Comparison of ENCODE assay signal across 19 mouse cellular contexts in the genomic region with DNA sequence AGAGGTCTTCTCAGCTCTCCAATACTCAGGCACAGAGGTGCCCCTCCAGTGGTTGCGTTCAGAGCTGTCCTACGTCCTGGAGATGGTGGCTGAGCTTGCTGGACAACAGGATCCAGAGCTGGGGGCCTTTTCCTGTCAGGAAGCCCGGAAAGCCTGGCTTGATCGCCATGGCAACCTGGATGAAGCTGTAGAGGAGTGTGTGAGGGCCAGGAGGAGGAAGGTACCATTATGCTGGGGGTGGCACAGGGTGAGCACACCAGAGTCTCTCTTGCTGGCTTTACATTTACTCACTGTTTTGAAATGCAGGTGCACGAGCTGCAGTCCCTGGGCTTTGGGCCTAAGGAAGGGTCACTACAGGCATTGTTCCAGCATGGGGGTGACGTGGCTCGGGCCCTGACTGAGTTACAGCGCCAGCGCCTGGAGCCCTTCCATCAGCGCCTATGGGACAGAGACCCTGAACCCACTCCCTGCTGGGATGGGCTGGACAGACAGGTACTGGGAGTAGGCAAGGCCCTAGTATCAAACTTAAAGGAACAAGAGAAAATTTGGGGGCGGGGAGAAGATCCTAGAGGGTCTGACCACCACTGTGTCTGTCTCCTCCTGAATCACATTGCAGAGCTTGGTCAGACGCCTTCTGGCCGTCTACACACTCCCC. TPM values are rescaled to one million over a fixed set of nuclear protein-coding genes. Genes with fewer than 3 reads are reported as not detected.
DNase-seq lines count a peak whose midpoint lies in the region; ATAC-seq lines count a peak whose summit lies in the region.
"Had no signal": no experiment of that assay in that cellular context is flagged by ENCODE, and none has a peak within 500 bp of the region (broad histone marks: within the 10 kb centered on the region; RNA-seq: fewer than 3 reads in every experiment).

No protein-coding gene starts in this region.

- H3K27me3 ChIP-seq in kidney, embryonic 16.5 days (ENCODE audit: insufficient read depth, low read length), result no peaks in the 10 kb centered on the region
- H3K27me3 ChIP-seq in midbrain, embryonic 11.5 days (ENCODE audit: control insufficient read depth, insufficient read depth, low read length), result no peaks in the 10 kb centered on the region
- H3K27me3 ChIP-seq in midbrain, embryonic 14.5 days (ENCODE audit: control insufficient read depth, insufficient read depth, low read length), result no peaks in the 10 kb centered on the region
- H3K27me3 ChIP-seq: heart, embryonic 13.5 days; hindbrain, embryonic 13.5 days; limb, embryonic 13.5 days; midbrain, embryonic 13.5 days had no signal

- H3K4me2 ChIP-seq in kidney, embryonic 16.5 days (replicated peaks; ENCODE audit: low read depth, low read length), result no peak overlapping the region
- H3K4me2 ChIP-seq in midbrain, embryonic 11.5 days, result no peak overlapping the region
- H3K4me2 ChIP-seq in midbrain, embryonic 14.5 days (ENCODE audit: low read length), result no peak overlapping the region
- H3K4me2 ChIP-seq: heart, embryonic 13.5 days; hindbrain, embryonic 13.5 days; limb, embryonic 13.5 days; midbrain, embryonic 13.5 days had no signal

- peaks cover 58% of the 10 kb centered on the region for H3K36me3 ChIP-seq in kidney, embryonic 16.5 days (ENCODE audit: insufficient read depth, low read length)
- peaks cover 26% of the 10 kb centered on the region for H3K36me3 ChIP-seq in midbrain, embryonic 11.5 days (ENCODE audit: control insufficient read depth, insufficient read depth, low read length)
- H3K36me3 ChIP-seq in midbrain, embryonic 14.5 days (ENCODE audit: control insufficient read depth, insufficient read depth, low read length), result peaks cover 65% of the 10 kb centered on the region

- peak; percentile 90 for DNase-seq in heart, adult 11 months
- DNase-seq in heart, adult 8-10 months (ENCODE audit: low spot score), result no peak
- peak; percentile 56 for DNase-seq in kidney, postnatal 14 days
- DNase-seq in midbrain, embryonic 11.5 days (ENCODE audit: low spot score, missing footprints), result peak; percentile 66
- DNase-seq in midbrain, embryonic 14.5 days, result no peak
- DNase-seq in layer of hippocampus, postnatal 10 days (ENCODE audit: low spot score in 2 of 2), result peak; percentile 45 to 58
- no peak for DNase-seq in gastrocnemius, postnatal 36 days
- DNase-seq: cerebellum, adult 11 months; embryo, embryonic 11 days; gastrocnemius, postnatal 10 days; kidney, adult 11 months; liver, postnatal 0 days; lung, postnatal 4 days had no signal

- no peaks in the 10 kb centered on the region for H3K9me3 ChIP-seq in kidney, embryonic 16.5 days (ENCODE audit: low read length)
- no peaks in the 10 kb centered on the region for H3K9me3 ChIP-seq in midbrain, embryonic 11.5 days (ENCODE audit: control insufficient read depth, low read length)
- no peaks in the 10 kb centered on the region for H3K9me3 ChIP-seq in midbrain, embryonic 14.5 days (ENCODE audit: control insufficient read depth, low read length)
- H3K9me3 ChIP-seq: heart, embryonic 13.5 days; hindbrain, embryonic 13.5 days; limb, embryonic 13.5 days; midbrain, embryonic 13.5 days had no signal

- 83% methylated on average over 13 of the region's 13 CpGs for WGBS in kidney, embryonic 16.5 days
- WGBS in midbrain, embryonic 11.5 days, result 78% methylated on average over 13 of the region's 13 CpGs
- 70% methylated on average over 13 of the region's 13 CpGs for WGBS in midbrain, embryonic 14.5 days

- H3K9ac ChIP-seq in kidney, embryonic 16.5 days (replicated peaks; ENCODE audit: low read length), result no peak overlapping the region
- no peak overlapping the region for H3K9ac ChIP-seq in midbrain, embryonic 11.5 days (ENCODE audit: low read length)
- no peak overlapping the region for H3K9ac ChIP-seq in midbrain, embryonic 14.5 days (replicated peaks; ENCODE audit: low read length)
- H3K9ac ChIP-seq: heart, embryonic 13.5 days; hindbrain, embryonic 13.5 days; limb, embryonic 13.5 days; liver, postnatal 0 days; midbrain, embryonic 13.5 days had no signal

- ATAC-seq in kidney, embryonic 16.5 days (ENCODE audit: low FRiP score, low TSS enrichment), result no peak
- ATAC-seq in midbrain, embryonic 11.5 days (ENCODE audit: low FRiP score), result no peak
- no peak for ATAC-seq in midbrain, embryonic 14.5 days (ENCODE audit: low FRiP score, low TSS enrichment)
- ATAC-seq: liver, postnatal 0 days; midbrain, embryonic 13.5 days had no signal

- H3K4me3 ChIP-seq in kidney, embryonic 16.5 days (ENCODE audit: low read length), result no peak overlapping the region
- no peak overlapping the region for H3K4me3 ChIP-seq in midbrain, embryonic 11.5 days (ENCODE audit: low read depth, low read length)
- no peak overlapping the region for H3K4me3 ChIP-seq in midbrain, embryonic 14.5 days (replicated peaks; ENCODE audit: low read depth, low read length)
- H3K4me3 ChIP-seq: heart, embryonic 13.5 days; hindbrain, embryonic 13.5 days; left cerebral cortex, adult 2 months; limb, embryonic 13.5 days; midbrain, embryonic 13.5 days had no signal

- intact Hi-C loops in gastrocnemius, postnatal 36 days (cut with DNase I), result no loop called here

- H3K27ac ChIP-seq in kidney, embryonic 16.5 days (ENCODE audit: low read length), result no peak overlapping the region
- no peak overlapping the region for H3K27ac ChIP-seq in midbrain, embryonic 11.5 days (ENCODE audit: low read depth, low read length)
- no peak overlapping the region for H3K27ac ChIP-seq in midbrain, embryonic 14.5 days (replicated peaks; ENCODE audit: low read depth, low read length)
- H3K27ac ChIP-seq: hindbrain, embryonic 13.5 days; left cerebral cortex, adult 2 months; limb, embryonic 13.5 days; midbrain, embryonic 13.5 days had no signal

- peaks cover 12% of the 10 kb centered on the region for H3K4me1 ChIP-seq in kidney, embryonic 16.5 days (ENCODE audit: insufficient read depth, low read length)
- H3K4me1 ChIP-seq in midbrain, embryonic 11.5 days (ENCODE audit: control insufficient read depth, insufficient read depth, low read length), result peaks cover 9% of the 10 kb centered on the region
- H3K4me1 ChIP-seq in midbrain, embryonic 14.5 days (ENCODE audit: control insufficient read depth, insufficient read depth, low read length), result peaks cover 11% of the 10 kb centered on the region

RNA-seq across cellular contexts. Expression of a gene that starts 4.7 kb away (rescaled TPM):
- total RNA-seq in heart, adult 8-10 months (2022), result 10 to 100 TPM; 23.9 to 29.1 (median 26.9) TPM
- polyA plus RNA-seq in kidney, embryonic 16.5 days (2015; fragmentation: Nextera tagmentation; extraction: Ambion mirVana), result 21.3 and 26.2 TPM in 2 replicates
- 8.2 and 9.8 TPM in 2 replicates for polyA plus RNA-seq in midbrain, embryonic 11.5 days (2014; fragmentation: Nextera tagmentation; extraction: Ambion mirVana)
- polyA plus RNA-seq in midbrain, embryonic 14.5 days (2014; fragmentation: Nextera tagmentation; extraction: Ambion mirVana), result 15.6 and 17.1 TPM in 2 replicates
- total RNA-seq in layer of hippocampus, postnatal 10 days (2021), result 10 to 100 TPM; 35.6 to 37.2 TPM
- 10 to 100 TPM; 18.8 to 19.6 TPM for total RNA-seq in gastrocnemius, postnatal 36 days (2021)

RNA-seq across cellular contexts. Expression of a gene that starts 5.2 kb away (rescaled TPM):
- total RNA-seq in heart, adult 8-10 months (2022), result 100 to 1,000 TPM in 3 of 4 experiments, 10 to 100 TPM in 1; 92.6 to 112 (median 108) TPM
- polyA plus RNA-seq in kidney, embryonic 16.5 days (2015; fragmentation: Nextera tagmentation; extraction: Ambion mirVana), result 207 and 226 TPM in 2 replicates
- polyA plus RNA-seq in midbrain, embryonic 11.5 days (2014; fragmentation: Nextera tagmentation; extraction: Ambion mirVana), result 189 and 202 TPM in 2 replicates
- polyA plus RNA-seq in midbrain, embryonic 14.5 days (2014; fragmentation: Nextera tagmentation; extraction: Ambion mirVana), result 165 and 182 TPM in 2 replicates
- 10 to 100 TPM; 54.0 to 62.7 TPM for total RNA-seq in layer of hippocampus, postnatal 10 days (2021)
- total RNA-seq in gastrocnemius, postnatal 36 days (2021), result 10 to 100 TPM; 55.2 to 59.5 TPM

RNA-seq across cellular contexts. Expression of a gene that starts 7.2 kb away (rescaled TPM):
- total RNA-seq in heart, adult 8-10 months (2022), result 1 to 10 TPM; 7.2 to 8.9 (median 8.4) TPM
- polyA plus RNA-seq in kidney, embryonic 16.5 days (2015; fragmentation: Nextera tagmentation; extraction: Ambion mirVana), result 16.8 and 17.7 TPM in 2 replicates
- 5.8 and 6.3 TPM in 2 replicates for polyA plus RNA-seq in midbrain, embryonic 11.5 days (2014; fragmentation: Nextera tagmentation; extraction: Ambion mirVana)
- polyA plus RNA-seq in midbrain, embryonic 14.5 days (2014; fragmentation: Nextera tagmentation; extraction: Ambion mirVana), result 7.2 and 11.5 TPM in 2 replicates
- total RNA-seq in layer of hippocampus, postnatal 10 days (2021), result 10 to 100 TPM; 11.1 to 13.0 TPM
- 1 to 10 TPM; 4.1 to 4.6 TPM for total RNA-seq in gastrocnemius, postnatal 36 days (2021)

RNA-seq across cellular contexts. Expression of a gene that starts 11.1 kb away (rescaled TPM):
- total RNA-seq in heart, adult 8-10 months (2022), result 10 to 100 TPM; 65.0 to 75.0 (median 68.2) TPM
- polyA plus RNA-seq in kidney, embryonic 16.5 days (2015; fragmentation: Nextera tagmentation; extraction: Ambion mirVana), result 9.3 and 9.5 TPM in 2 replicates
- 8.1 and 8.4 TPM in 2 replicates for polyA plus RNA-seq in midbrain, embryonic 11.5 days (2014; fragmentation: Nextera tagmentation; extraction: Ambion mirVana)
- 17.3 and 32.8 TPM in 2 replicates for polyA plus RNA-seq in midbrain, embryonic 14.5 days (2014; fragmentation: Nextera tagmentation; extraction: Ambion mirVana)
- total RNA-seq in layer of hippocampus, postnatal 10 days (2021), result 10 to 100 TPM; 50.2 to 54.6 TPM
- total RNA-seq in gastrocnemius, postnatal 36 days (2021), result 10 to 100 TPM; 29.6 to 34.6 TPM

RNA-seq across cellular contexts. Expression of a gene that starts 18.2 kb away (rescaled TPM):
- 100 to 1,000 TPM; 273 to 297 (median 284) TPM for total RNA-seq in heart, adult 8-10 months (2022)
- 156 and 168 TPM in 2 replicates for polyA plus RNA-seq in kidney, embryonic 16.5 days (2015; fragmentation: Nextera tagmentation; extraction: Ambion mirVana)
- polyA plus RNA-seq in midbrain, embryonic 11.5 days (2014; fragmentation: Nextera tagmentation; extraction: Ambion mirVana), result 111 and 114 TPM in 2 replicates
- polyA plus RNA-seq in midbrain, embryonic 14.5 days (2014; fragmentation: Nextera tagmentation; extraction: Ambion mirVana), result 189 and 217 TPM in 2 replicates
- total RNA-seq in layer of hippocampus, postnatal 10 days (2021), result 10 to 100 TPM; 87.3 to 91.8 TPM
- 10 to 100 TPM; 67.4 to 69.7 TPM for total RNA-seq in gastrocnemius, postnatal 36 days (2021)

Comparison
In these comparisons a context has a peak if more than half of its experiments do, and no peak if none do; other contexts are left out.
1. DNase-seq: peak in heart, adult 11 months (single experiment), kidney, postnatal 14 days (single experiment), midbrain, embryonic 11.5 days (single experiment) and layer of hippocampus, postnatal 10 days (2 of 2); none in heart, adult 8-10 months (single experiment), midbrain, embryonic 14.5 days (single experiment) and gastrocnemius, postnatal 36 days (0 of 2).